Mouse (Mus musculus) neural tube, embryonic 12.5 days (tissue): ENCODE data around the gene Tet2. TPM values are rescaled to one million over a fixed set of nuclear protein-coding genes. Genes with fewer than 3 reads are reported as not detected.

Experiments
- ATAC-seq: fragments of 200-750 bp; cut with Nextera tagmentation; 2 replicates; pipeline ENCODE4 v1.8.0; 2017; ENCODE audit warnings: low read depth, mild to moderate bottlenecking, moderate TSS enrichment, moderate library complexity; ENCODE audit not compliant: low FRiP score
- H3K27ac ChIP-seq: fragments of 300-500 bp; sonication (generic); 2 replicates; pipeline ENCODE4 v1.5.1; 2016
- H3K27me3 ChIP-seq: fragments of 300-500 bp; sonication (generic); replicated peaks from 2 replicates; pipeline ENCODE4 v1.6.1; 2016; ENCODE audit warnings: mild to moderate bottlenecking
- H3K36me3 ChIP-seq: fragments of 300-500 bp; sonication (generic); 2 replicates; pipeline ENCODE4 v1.6.1; 2016; ENCODE audit warnings: mild to moderate bottlenecking
- H3K4me1 ChIP-seq: fragments of 300-500 bp; sonication (generic); 2 replicates; pipeline ENCODE4 v1.6.1; 2016
- H3K4me2 ChIP-seq: fragments of 300-500 bp; sonication (generic); replicated peaks from 2 replicates; pipeline ENCODE4 v1.6.1; 2016; ENCODE audit warnings: mild to moderate bottlenecking
- H3K4me3 ChIP-seq: fragments of 300-500 bp; sonication (generic); 2 replicates; pipeline ENCODE4 v1.5.1; 2016
- H3K9ac ChIP-seq: fragments of 300-500 bp; sonication (generic); 2 replicates; pipeline ENCODE4 v1.6.1; 2016; ENCODE audit warnings: mild to moderate bottlenecking
- H3K9me3 ChIP-seq: fragments of 300-500 bp; sonication (generic); 2 replicates; pipeline ENCODE4 v1.6.1; 2016; ENCODE audit warnings: mild to moderate bottlenecking
- WGBS: fragments of 180-500 bp; shearing (Covaris S2); methylation state at CpG from one replicate; pipeline ENCODE4 v1.1.7; 2016; 5-methylcytosine and 5-hydroxymethylcytosine counted together
- microRNA-seq: library from miRNA; unstranded; fragments of <30 nt; microRNA quantifications from one replicate; pipeline ENCODE4, GENCODE M21; 2017
- polyA plus RNA-seq: library from polyadenylated mRNA; unstranded; fragments of >200 nt; fragmentation: Nextera tagmentation; extraction: Ambion mirVana; gene quantifications from 2 replicates; pipeline ENCODE4 v1.2.1, GENCODE M21; 2016

The Tet2 gene
- polyA plus RNA-seq, 1 experiment from 2014 or later = 24.7 TPM

- Histone ChIP-seq H3K27me3 (no peaks in the 10 kb centered on the region), H3K36me3 (no peaks in the 10 kb centered on the region), H3K4me1 (no peaks in the 10 kb centered on the region), H3K27ac (no peak overlapping the region), H3K9me3 (no peaks in the 10 kb centered on the region), H3K9ac (no peak overlapping the region), H3K4me2 (no peak overlapping the region), H3K4me3 (no peak overlapping the region)
- ATAC-seq = no peak
- WGBS = 82% methylated on average over 4 of the region's 4 CpGs
Observed at GRCm38 (mm10) chr3:133414747-133415146, 130.2 kb downstream of the Tet2 start.

Small RNAs within 50 kb of the gene (microRNA-seq; reads per million reads assigned to microRNA genes)
- gene Gm25042 = not detected

Other genes with a start within 250 kb of the Tet2 start
- gene Ppa2, start 235.0 kb downstream of the Tet2 start, polyA plus RNA-seq = 78.2 and 79.1 TPM in 2 replicates